Mouse (Mus musculus) heart, postnatal 0 days (tissue): Measurements from ENCODE around the gene Clrn3.
A peak's percentile ranks its signal among the peaks of the same experiment; 100 is the strongest.

Source experiments
- CTCF ChIP-seq: IDR thresholded peaks from 2 replicates; pipeline ENCODE4 v1.5.1; 2016; ENCODE audit warnings: antibody characterized with exemption, control low read depth, low read depth
- EP300 ChIP-seq: IDR thresholded peaks from 2 replicates; pipeline ENCODE4 v1.6.1; 2016; ENCODE audit warnings: antibody characterized with exemption, low read depth

GRCm38 (mm10) chr7:135495303-135495702, 33.2 kb downstream of the Clrn3 start:
- TF ChIP-seq EP300 = no peak
- peak; percentile 46 for TF ChIP-seq CTCF
